Mouse (Mus musculus) CD4-positive helper T cell, adult 2 months (primary cell): Measurements from ENCODE around the gene Nrip1.

Experiments used
- DNase-seq: peaks from one replicate; pipeline ENCODE4 v3.0.0-alpha.2; 2012; ENCODE audit warnings: low read depth, missing footprints, low spot score

Nrip1 gene

DNA sequence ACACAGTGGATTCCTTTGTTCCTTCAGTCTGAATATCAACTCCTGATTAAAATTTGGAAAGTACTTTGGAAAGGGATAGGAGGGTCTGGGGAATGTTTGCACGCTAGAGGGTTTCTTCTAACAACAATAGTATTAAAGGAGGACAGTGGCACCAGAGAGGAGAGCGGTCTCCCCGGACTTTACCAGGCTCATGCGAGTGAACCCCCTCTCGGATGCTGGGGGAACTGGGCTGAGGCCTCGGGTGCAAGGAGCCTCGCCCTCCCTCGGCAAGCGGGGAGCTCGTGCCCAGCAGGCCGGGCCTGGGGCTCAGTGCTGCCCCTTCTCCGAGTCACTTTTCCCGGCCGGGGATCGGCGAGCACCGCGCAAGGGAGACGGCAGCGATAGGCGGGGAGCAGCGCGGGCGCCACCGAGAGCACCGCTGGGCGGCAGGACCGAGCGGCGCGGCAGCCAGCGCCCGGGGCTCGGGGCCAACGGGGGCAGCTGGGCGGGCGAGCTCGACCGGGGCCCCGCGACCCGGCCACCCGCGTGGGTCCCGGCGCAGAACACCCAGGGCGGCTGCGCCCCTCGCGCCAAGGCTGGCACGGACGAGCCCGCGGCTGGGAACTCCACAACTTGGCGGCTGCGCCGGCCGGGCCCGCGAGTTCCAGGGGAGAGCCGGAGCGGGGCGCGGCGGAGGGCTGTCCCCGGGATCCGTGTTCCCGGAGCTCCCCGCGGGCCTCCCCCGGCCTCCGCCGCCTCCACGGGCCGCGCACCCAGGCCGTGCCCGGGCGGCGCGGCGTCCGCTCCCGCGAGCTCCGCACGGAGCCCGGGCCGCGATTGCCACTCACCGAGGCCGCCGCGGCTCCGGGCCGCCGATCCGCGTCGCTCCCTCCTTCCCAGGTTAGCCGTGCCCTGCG, 1.3 kb downstream of the Nrip1 start:
- DNase-seq = peak; percentile 61

DNA sequence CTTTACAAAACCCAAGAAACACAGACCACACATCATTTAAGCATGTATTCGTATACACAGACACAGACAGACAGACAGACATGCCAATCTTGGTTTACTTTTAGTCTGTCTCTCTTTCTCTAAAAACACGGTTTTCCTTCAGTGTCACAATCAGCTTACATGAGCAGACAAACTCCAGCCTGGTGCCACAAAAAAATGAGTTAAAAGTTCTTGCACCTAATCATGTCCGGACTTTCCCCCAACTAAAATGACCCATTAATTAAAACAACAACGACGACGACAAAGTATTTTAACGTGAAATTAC, 2.1 kb downstream of the Nrip1 start:
- no peak for DNase-seq

DNA sequence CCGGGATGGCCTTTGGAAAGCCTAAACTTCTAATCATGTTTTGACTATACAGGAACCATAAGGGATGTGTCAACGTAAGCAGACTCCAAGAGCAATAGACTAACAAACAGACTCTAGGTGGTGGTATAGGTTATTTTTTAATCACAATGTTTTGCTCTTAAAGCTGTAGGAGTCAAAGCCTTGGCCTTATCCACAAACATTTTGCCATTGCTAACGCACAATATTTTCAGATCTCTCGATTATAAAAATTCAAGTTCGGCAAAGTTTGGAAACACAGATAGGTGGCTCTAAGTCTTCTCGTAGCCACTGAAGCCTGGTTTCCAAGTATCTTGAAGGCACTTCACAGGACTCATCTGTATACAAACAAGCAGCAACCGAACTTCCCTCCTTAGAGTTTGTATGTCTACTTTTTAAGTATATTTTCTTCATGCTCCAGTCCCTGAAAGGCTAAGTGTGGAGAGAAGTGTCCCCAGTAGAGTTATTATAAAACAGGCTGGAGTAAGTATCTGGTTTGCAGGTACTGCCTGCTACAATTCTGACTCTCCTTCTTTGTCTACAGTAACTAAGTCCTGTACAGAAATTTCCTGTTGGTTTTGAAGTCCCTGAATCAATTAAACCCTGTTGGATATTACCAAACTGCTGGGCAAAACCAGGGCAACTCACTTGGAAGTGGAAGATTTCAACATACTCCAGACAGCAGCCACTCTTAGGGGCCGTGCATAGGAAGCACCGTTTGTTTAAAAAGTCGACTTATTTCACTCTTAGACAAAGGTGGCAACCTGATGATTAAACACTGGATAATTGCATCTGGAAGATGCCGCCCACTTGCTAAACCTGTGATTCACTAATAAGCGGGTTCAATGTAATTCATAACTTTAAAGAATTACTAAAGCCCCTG, 2.7 kb downstream of the Nrip1 start:
- DNase-seq = peak; percentile 60

DNA sequence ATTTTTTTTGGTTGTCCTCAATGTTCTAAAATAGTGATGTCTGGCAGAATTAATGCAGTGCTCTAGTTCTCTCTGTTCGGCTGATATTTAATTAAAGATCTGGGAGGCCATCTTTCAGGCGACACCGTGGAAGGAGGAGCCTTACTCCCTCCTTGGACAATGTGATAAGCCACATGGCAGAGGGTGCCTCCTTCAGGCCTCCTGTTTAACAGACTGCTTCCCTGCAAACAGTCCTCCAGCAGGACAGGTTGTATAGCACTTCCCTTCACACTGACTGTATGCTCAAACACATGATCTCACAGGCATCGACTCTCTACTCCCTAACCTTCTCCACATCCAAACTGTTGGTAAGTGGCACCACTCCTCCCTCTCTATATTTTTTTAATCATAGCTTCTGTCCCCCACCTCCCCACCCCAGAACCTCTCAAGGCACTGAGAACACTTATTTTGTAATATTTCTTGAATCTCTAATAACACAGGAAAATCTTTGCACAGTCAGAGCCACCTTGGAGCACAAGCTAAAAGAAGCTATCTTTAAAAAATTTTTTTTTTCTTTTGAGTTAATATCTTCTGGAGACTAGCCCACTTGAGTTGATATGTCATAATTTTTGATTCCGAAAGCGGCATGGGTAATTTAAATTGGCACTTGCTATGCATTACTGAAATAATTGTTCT, 3.4 kb downstream of the Nrip1 start:
- peak; percentile 46 for DNase-seq

GRCm38 (mm10) chr16:76369236-76369635, 4.4 kb downstream of the Nrip1 start:
- no peak for DNase-seq

DNA sequence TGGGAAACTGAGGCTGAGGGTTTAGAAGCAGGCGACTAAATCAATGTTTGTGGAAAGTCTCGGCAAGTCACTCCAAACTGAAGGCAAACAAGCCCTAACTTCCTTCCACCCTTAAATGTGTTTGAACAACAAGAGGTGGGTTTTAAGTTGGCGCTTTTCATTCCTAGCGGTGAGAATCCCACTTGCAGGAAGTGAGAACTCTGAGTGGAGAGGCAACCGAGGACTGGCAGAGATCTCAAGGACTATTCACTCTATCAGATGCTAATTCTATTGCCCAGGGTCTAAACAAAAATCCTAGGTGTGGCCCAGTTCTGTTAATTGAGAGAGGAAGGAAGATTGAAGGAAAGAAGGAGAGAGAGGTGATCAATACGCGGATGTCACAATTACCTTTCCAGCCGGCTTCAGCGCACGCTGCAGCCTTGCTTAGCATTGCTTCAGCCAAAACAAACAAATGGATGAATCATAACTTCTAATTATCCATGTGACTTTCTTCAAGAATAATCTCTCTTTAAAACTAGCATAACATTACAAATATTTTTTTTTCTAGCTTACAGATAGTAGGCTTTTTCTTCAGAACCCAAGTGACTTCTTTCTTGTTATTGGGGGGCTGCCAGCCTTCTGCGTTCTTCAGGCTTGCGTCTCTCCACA, 6.2 kb downstream of the Nrip1 start:
- DNase-seq = peak; percentile 30

- peak; percentile 73 for DNase-seq
Observed at GRCm38 (mm10) chr16:76365790-76366406, 7.7 kb downstream of the Nrip1 start.

DNA sequence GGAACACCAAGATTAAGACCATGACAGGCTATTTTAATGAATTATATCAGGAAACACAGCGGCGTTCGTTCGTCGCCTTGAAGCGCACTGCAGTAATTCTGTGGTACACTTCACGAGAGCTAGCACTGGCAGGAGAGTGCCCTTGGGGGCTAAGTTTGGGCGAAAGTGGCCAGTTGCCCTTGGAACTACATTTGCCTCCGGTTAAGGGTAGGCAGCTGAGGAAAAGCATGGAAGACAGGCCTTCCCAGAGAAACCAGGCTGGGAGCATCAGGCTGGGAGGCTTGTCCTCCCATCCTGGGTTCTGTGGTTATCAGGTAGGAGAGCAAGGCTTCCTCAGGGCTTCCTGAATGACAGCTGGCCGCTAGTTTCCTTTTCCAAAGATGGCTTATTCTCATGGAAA, 8.4 kb downstream of the Nrip1 start:
- no peak for DNase-seq

- no peak for DNase-seq
Observed at GRCm38 (mm10) chr16:76363641-76364040, 10.0 kb downstream of the Nrip1 start.

- no peak for DNase-seq
Observed at GRCm38 (mm10) chr16:76362982-76363381, 10.6 kb downstream of the Nrip1 start.

GRCm38 (mm10) chr16:76360441-76360840, 13.2 kb downstream of the Nrip1 start:
- no peak for DNase-seq

- DNase-seq = no peak
Observed at GRCm38 (mm10) chr16:76358757-76359156, 14.9 kb downstream of the Nrip1 start.

GRCm38 (mm10) chr16:76358128-76358748, 15.4 kb downstream of the Nrip1 start:
- DNase-seq = no peak

- DNase-seq = no peak
Observed at GRCm38 (mm10) chr16:76357155-76357554, 16.5 kb downstream of the Nrip1 start.

DNA sequence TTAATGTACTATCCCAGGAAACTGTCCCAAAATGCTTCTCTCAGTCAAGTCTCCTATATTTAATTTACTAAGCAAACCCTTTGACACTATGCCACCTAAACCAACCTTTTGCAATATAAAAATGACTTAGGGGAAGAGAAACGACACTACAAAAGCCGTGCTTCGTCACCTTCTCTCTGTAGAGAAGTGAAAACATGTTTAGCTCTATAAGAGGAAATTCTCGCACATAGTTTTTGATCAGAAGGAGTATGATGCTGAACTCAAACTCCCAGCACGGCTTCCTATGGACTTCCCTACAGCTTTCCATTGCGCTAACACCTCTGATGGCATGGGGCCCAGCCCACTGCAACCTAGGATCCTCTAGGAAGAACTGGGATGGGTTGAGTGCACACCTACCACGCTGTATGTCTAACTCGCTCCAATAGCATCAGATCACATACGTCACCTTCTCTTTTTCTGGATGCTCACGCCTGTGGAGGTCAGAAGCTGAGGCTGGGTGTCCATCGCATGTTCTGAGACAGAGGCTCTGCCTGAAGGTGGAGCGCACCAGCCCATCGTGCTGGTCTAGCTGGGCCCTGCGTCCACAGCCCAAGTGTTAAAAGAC, 17.6 kb downstream of the Nrip1 start:
- DNase-seq = no peak

GRCm38 (mm10) chr16:76355267-76355666, 18.4 kb downstream of the Nrip1 start:
- DNase-seq = peak; percentile 73

- DNase-seq = peak; percentile 60
Observed at GRCm38 (mm10) chr16:76354841-76355240, 18.8 kb downstream of the Nrip1 start.

GRCm38 (mm10) chr16:76354289-76354688, 19.3 kb downstream of the Nrip1 start:
- peak; percentile 72 for DNase-seq

GRCm38 (mm10) chr16:76350922-76351321, 22.7 kb downstream of the Nrip1 start:
- no peak for DNase-seq

- no peak for DNase-seq
Observed at GRCm38 (mm10) chr16:76349053-76349452, 24.6 kb downstream of the Nrip1 start.
